Mouse (Mus musculus): ENCODE data around the gene Ostc. TPM values are rescaled to one million over a fixed set of nuclear protein-coding genes. Genes with fewer than 3 reads are reported as not detected.

Ostc gene
- total RNA-seq (2021), result 10 to 100 TPM; 74.6 to 74.7 TPM

DNA sequence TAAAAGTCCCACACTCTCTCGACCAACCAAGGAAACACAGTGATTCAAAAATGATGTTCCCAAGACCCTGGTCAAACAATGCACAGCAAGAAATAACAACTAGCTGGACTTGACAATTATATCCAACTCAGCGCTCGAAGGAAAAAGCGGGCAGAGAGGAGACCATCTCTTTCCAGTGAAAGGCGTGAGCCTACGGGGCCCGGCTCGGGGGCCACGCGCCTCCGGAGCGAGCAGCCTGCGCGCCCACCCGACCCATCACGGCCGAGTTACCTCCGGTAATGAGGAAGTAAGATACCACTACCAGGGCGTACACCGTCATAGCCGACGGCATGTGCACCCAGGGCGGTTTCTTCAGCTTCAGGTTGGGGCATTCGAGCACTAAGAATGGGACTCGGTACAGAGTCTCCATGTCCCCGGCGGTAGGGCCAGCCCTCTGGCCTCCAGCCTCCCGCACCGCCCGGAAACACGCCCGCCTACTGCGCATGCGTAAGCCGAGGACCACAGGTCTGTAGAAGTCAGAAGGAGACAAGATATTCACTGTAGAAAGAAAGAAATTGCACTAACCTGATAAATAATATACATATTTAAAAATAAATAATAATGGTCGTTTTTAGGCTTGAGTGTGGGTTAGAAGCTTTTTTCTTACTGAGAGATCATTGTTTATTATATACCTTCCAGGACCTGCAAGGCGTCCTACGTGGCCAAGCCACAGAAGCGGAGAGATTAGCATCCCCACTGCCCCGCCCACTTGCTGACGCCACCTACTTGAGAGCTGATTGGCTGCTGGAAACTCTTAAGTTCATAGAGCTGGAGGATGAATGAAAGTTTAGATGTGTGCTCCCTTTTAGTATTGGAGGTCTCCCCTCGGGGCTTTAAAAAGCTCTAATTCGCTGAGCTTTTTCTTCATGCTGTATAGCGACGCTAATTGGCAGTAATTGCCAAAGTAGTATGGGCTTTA, at the start of gene Ostc:
Gene Ostc, minus strand, starts transcription at position 478 of the 958 bp plus-strand sequence.
- intact Hi-C loops (cut with DNase I), result no loop called here

DNA sequence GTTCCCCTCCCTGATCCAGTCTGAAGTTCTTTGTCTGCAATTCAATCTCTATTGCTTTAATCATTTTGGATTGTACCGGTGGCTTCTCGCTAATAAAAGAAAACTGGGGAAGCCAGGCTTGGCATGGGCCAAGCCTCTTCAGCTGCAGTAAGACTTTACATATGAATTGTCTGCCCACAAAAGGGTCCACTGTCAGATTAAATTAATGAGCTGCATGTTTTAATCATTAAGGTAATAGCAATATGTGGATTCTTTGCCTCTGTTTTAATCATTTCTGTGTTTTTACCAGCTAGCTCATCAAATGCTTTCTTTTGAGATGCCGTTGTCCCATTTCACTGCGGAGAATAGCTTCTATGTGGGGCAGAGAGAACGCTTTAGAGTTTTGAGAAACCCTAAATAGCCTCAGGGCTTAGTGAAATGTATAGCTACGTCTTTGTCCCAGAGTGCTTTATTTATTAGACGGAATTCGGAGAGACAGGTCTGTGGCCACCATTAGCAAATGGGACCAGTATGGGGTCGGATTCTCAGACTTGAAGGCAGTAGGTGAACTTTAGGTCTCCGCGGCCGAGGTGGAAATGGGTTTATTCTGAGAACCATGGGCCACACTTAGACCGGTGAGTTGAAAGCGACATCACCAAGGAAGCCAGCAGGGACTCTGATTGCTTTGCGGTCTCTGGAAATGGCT, 49.1 kb upstream of the Ostc start:
- DNase-seq, result no peak
- intact Hi-C loops (cut with DNase I), result no loop called here

More for the DNA sequence above, at the start of gene Ostc:
- peak; percentile 96 for DNase-seq

- intact Hi-C loops (cut with DNase I), result no loop called here
Observed at GRCm38 (mm10) chr3:130757117-130757852, 48.0 kb upstream of the Ostc start.

DNA sequence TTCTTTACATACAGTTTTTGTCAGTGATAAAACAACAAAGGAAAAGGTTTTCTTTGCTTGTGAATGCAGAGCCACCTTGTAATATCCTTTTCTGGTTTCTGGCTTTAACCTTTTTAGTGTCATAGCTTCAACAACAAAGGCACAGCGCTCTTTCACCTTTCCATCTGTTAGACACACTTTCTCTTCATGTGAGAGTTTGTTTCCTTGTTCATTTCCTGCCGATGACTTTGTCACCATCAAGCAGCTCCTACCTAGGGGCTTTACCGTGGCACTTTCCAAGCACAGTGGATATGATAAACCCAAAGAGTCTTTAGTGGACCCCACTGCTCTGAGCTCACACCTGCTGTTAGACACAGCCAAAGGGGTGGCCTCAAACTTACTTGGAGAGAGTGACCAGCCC, 40.0 kb upstream of the Ostc start:
- DNase-seq, result no peak
- intact Hi-C loops (cut with DNase I), result no loop called here

More at GRCm38 (mm10) chr3:130757117-130757852, 48.0 kb upstream of the Ostc start:
- peak; percentile 2 for DNase-seq

- intact Hi-C loops (cut with DNase I), result no loop called here
- DNase-seq, result no peak
Observed at GRCm38 (mm10) chr3:130746673-130747619, 37.7 kb upstream of the Ostc start.

DNA sequence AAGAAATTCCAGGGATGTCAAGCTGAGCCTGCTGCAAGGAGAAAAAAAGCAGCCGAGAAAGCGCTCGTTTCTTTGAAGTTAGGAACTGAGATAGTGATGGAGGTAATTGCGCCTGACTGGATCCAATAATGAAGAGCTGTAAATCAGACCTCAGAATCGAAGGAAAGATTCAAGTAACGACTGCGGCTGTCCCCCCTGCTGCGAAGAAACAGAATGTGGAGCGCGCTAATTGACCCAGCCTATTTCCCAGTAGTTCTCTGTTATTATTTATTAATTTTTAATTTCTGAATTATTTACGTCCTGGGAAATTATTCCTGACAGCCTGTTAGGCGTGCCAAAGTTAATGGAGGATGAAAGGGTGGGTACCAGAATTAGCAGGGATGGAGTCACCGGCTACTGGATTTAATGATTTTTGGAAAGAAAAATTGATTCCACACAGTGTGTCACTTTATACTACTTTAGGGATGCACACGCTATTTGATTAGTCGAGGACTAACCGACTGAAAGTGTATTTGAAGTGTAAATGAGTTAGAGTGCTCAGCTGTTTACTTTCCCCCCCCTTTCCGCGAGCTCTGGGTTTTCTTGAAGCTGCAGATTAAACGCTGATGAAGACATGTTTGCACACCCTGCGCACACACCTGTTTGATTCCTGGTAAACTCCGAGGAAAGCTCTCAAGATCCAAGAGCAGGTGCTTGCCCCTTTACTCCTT, 28.6 kb upstream of the Ostc start:
- intact Hi-C loops (cut with DNase I), result no loop called here
- no peak for DNase-seq

- DNase-seq, result no peak
- intact Hi-C loops (cut with DNase I), result no loop called here
Observed at GRCm38 (mm10) chr3:130736758-130737157, 27.5 kb upstream of the Ostc start.

- intact Hi-C loops (cut with DNase I), result no loop called here
Observed at GRCm38 (mm10) chr3:130730189-130730653, 21.0 kb upstream of the Ostc start, which contains the start of gene Rpl34. Gene Rpl34 (minus strand): TSS chr3:130730398.

GRCm38 (mm10) chr3:130729472-130730188, 20.4 kb upstream of the Ostc start:
- intact Hi-C loops (cut with DNase I), result no loop called here
- peak; percentile 56 for DNase-seq

More at GRCm38 (mm10) chr3:130730189-130730653, 21.0 kb upstream of the Ostc start, which contains the start of gene Rpl34:
- DNase-seq, result peak; percentile 94

DNA sequence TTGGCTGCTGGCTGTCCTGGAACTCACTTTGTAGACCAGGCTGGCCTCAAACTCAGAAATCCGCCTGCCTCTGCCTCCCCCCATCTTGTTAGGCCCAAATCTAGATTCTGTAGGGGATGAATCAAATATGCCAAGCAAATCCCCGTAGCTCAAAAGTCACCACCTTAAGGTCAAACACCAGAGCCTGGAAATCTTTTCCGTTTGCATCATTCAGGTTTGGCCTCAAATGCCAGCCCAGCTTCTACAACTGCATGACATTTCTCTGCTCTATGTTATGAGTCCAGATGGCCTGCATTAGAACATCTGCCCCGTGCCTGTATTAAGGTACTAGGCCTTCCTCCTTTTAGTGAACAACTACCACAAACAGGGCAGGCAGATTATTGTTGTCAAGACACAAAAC, 18.4 kb upstream of the Ostc start:
- no peak for DNase-seq
- intact Hi-C loops (cut with DNase I), result no loop called here

GRCm38 (mm10) chr3:130727036-130727435, 17.8 kb upstream of the Ostc start:
- intact Hi-C loops (cut with DNase I), result no loop called here
- DNase-seq, result no peak

GRCm38 (mm10) chr3:130725718-130726117, 16.5 kb upstream of the Ostc start:
- intact Hi-C loops (cut with DNase I), result no loop called here
- no peak for DNase-seq

GRCm38 (mm10) chr3:130722733-130723478, 13.7 kb upstream of the Ostc start:
- intact Hi-C loops (cut with DNase I), result no loop called here
- no peak for DNase-seq

DNA sequence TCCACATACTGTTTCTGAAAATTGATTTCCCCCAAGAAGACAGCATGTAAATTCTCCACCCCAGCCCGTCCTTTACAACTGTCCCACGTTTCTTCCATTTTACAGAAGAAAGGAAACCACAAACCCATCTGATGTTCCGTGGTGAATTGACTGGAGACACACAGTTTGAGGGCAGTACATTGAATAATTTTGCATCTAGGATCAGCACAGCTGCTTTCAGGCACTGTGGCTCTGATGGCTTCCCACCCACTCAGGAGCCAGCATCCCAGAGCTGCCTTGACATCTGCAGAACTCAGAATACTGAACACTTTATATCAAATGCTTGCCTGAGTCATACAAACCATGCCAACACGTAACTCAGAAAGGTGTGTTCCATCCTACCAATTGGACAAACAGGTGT, 11.0 kb upstream of the Ostc start:
- intact Hi-C loops (cut with DNase I), result no loop called here
- DNase-seq, result no peak

- no peak for DNase-seq
- intact Hi-C loops (cut with DNase I), result no loop called here
Observed at GRCm38 (mm10) chr3:130718871-130719270, 9.6 kb upstream of the Ostc start.

DNA sequence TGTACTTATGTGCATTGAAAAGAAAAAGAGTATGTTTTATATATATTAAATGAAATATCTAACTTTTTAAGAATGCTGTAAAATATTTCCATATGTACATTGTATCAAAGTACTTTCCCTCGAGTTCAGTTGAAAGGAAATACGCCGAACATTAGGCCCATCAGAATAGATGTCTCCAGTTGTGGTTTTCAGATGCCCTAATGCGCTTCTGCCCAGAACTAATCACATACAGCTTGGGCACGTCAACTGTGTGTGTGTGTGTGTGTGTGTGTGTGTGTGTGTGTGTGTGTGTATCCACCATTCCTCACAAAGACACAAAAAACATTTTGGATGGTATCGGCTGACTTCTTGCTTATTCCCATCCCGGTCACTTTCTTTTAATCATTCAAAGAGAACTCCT, 7.3 kb upstream of the Ostc start:
- intact Hi-C loops (cut with DNase I), result loop anchor here (2.0 kb wide), 1 partner anchor 528 kb away; no protein-coding TSS in a partner anchor
- DNase-seq, result no peak

DNA sequence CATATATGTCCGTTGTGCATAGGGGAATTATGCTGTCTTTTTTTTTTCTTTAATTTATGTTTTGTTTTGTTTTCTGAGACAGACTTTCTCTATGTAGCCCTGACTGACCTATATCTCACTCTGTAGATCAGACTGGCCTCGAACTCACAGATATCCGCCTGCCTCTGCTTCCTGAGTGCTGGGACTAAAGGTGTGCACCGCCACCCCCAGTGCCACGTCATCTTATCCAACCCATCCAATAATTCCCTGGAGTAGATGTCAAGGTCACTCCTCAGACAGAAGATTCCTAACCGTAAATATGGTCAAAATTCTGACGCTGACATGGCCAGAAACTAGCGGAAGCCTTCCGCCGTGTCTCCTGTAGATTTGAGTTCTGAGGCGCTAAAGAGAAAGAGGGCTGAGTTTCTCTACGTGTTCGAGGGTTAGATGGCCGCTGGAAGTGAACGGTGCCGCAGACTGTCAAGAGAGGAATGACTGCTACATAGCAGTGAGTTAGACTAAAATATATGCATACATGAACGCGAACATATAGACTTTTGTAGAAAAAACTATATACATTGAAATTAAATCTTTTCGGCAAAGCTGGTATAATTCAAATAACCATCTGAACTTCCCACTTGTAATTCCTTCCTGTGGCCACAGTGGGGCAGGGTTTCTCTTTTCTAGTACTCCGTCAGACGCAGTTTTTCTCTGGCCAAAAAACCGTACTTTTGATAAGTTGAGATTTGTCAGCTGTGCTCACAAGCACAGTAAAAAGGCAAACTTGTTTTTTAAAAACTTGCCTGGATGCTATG, 5.7 kb upstream of the Ostc start:
- peak; percentile 58 for DNase-seq
- intact Hi-C loops (cut with DNase I), result no loop called here
